Mouse (Mus musculus): Measurements from ENCODE around the gene Mgea5. TPM values are rescaled to one million over a fixed set of nuclear protein-coding genes. Genes with fewer than 3 reads are reported as not detected.
A peak's percentile ranks its signal among the peaks of the same experiment; 100 is the strongest.

The Mgea5 gene
- polyA plus RNA-seq, 1 experiment from 2014 or later = 36.4 TPM

GRCm38 (mm10) chr19:45771501-45771900, 12.1 kb downstream of the Mgea5 start:
- Histone ChIP-seq H3K27ac (no peak overlapping the region), H3K4me1 (replicated peaks) (no peaks in the 10 kb centered on the region), H3K36me3 (peaks cover 53% of the 10 kb centered on the region), H3K9ac (no peak overlapping the region), H3K4me3 (replicated peaks) (no peak overlapping the region), H3K4me2 (replicated peaks) (no peak overlapping the region), H3K27me3 (replicated peaks) (no peaks in the 10 kb centered on the region), H3K9me3 (no peaks in the 10 kb centered on the region)
- no peak for ATAC-seq
- WGBS = 92% methylated on average over 5 of the region's 5 CpGs

DNA sequence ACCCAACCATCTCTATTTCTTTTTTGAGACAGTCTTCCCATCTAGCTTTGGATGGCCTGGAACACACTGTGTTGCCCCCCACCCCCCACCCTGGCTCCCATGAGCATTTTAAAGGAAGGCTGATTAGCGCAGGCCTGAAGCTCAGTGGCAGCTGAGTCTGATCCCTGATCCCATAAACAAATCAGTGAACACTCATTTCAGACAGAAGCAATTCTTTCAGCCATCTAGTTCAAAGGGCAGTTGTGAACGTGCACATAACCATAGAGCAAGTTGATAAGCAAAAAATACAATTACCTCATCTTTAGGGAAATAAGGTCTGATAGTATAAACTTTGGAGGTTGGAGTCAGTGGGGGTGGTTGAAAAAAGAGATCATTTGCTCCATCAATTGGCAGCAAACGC, 22.8 kb downstream of the Mgea5 start:
- no peak overlapping the region for H3K4me3 ChIP-seq (replicated peaks)
- H3K9me3 ChIP-seq = no peaks in the 10 kb centered on the region
- H3K4me1 ChIP-seq (replicated peaks) = no peaks in the 10 kb centered on the region
- WGBS = 75% methylated on average over 3 of the region's 3 CpGs
- H3K36me3 ChIP-seq = peaks cover 38% of the 10 kb centered on the region
- no peak overlapping the region for H3K9ac ChIP-seq
- no peak overlapping the region for H3K27ac ChIP-seq
- ATAC-seq = 0 out of 2 replicates have a peak, but pooled peaks have one; percentile 34
- no peak overlapping the region for H3K4me2 ChIP-seq (replicated peaks)
- H3K27me3 ChIP-seq (replicated peaks) = no peaks in the 10 kb centered on the region

DNA sequence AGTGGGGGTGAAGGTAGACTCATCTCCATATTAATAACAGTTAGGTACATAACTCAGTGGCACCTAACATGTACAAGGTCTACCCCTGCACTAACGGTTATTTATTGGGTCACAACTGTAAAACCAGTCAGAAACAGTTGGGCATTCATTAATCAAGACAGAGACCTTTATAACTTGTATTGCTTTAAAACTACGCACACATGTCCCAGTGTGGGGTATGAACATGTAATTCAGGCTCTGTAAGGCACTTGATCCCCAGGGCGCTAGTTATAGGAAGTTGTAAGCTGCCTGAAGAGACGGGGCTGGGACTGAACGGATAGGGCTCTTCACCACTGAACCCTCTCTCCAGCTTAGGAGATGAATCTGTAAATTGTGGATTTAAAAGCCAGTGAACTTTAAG, 25.0 kb downstream of the Mgea5 start:
- H3K36me3 ChIP-seq = peaks cover 43% of the 10 kb centered on the region
- no peak for ATAC-seq
- no peaks in the 10 kb centered on the region for H3K4me1 ChIP-seq (replicated peaks)
- H3K27ac ChIP-seq = no peak overlapping the region
- H3K9me3 ChIP-seq = no peaks in the 10 kb centered on the region
- no peaks in the 10 kb centered on the region for H3K27me3 ChIP-seq (replicated peaks)
- WGBS = 89% methylated on average over 5 of the region's 5 CpGs
- no peak overlapping the region for H3K4me3 ChIP-seq (replicated peaks)
- H3K4me2 ChIP-seq (replicated peaks) = no peak overlapping the region
- no peak overlapping the region for H3K9ac ChIP-seq

GRCm38 (mm10) chr19:45753551-45753950, 30.1 kb downstream of the Mgea5 start:
- no peak for ATAC-seq
- WGBS = 83% methylated on average over 3 of the region's 3 CpGs
- peaks cover 37% of the 10 kb centered on the region for H3K36me3 ChIP-seq
- H3K4me1 ChIP-seq (replicated peaks) = peaks cover 1% of the 10 kb centered on the region; the same call in 1 of the 2 replicates
- no peak overlapping the region for H3K4me2 ChIP-seq (replicated peaks)
- no peak overlapping the region for H3K9ac ChIP-seq
- no peak overlapping the region for H3K27ac ChIP-seq
- H3K27me3 ChIP-seq (replicated peaks) = no peaks in the 10 kb centered on the region
- no peaks in the 10 kb centered on the region for H3K9me3 ChIP-seq
- no peak overlapping the region for H3K4me3 ChIP-seq (replicated peaks)

DNA sequence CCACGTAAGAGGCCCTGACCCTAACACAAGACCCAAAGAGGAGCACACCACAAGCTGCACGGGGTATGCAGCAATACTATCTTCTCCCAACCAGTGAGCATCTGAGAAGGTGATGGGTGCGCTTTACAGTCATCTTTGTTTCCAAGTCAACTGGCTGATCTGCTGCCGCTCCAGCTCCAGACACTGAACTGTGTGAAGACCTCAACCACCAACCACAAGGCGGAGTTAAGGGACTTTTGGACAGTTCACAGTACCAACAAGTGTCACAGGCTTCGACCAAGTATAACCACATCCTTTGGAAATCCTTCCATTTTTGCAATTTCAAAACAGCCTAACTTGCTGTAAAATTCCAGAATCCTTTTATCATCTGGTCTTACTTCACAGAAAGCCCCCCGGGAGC, 31.8 kb downstream of the Mgea5 start:
- Histone ChIP-seq H3K4me2 (replicated peaks) (no peak overlapping the region), H3K9ac (no peak overlapping the region), H3K9me3 (no peaks in the 10 kb centered on the region), H3K4me1 (replicated peaks) (peaks cover 8% of the 10 kb centered on the region), H3K4me3 (replicated peaks) (no peak overlapping the region), H3K27ac (no peak overlapping the region), H3K36me3 (peaks cover 28% of the 10 kb centered on the region), H3K27me3 (replicated peaks) (no peaks in the 10 kb centered on the region)
- WGBS = 88% methylated on average over 7 of the region's 7 CpGs
- ATAC-seq = no peak

DNA sequence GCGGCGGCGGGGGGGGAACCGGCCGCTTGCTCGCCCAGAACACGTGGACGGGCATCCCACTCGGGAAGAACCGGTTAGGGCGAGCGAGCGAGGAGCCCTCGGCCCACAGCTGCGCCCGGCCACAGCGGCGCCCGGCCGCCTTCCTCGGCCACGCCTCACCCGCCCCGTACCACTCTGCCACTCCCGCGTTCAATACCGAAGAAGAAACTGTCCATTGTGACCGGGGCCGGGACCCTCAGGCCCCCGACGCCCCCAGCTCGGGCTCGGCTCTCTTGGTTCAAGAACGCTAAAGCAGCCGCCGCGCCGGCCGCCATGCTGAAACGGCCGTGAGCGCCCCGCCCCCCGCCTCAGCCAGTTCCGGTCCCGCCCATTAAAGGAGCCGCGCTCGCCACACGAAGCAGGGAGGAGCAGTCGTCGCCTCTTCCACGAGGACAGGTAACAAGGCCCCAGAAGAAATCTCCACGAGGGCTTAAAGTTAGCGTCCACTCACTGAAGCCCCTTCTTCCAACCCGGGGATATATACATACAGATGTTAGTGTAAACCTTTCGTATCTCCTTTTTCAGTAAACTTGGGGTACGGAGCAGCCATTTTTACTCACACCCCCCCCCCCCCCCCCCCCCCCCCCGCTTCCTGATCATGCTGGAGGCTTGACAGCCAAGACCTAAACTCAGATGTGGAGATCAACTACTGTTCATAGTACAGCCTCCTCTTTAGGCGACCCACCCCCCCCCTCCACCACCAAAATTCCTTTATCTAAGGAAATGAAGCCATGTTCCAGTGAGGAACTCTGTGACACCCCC, 34.2 kb downstream of the Mgea5 start, which contains the start of gene Npm3:
Gene Npm3 (minus strand): TSS at position 349 of the 801 bp plus-strand sequence.
- Histone ChIP-seq H3K27ac (0 out of 2 replicates have a peak within 1 kb of the TSS, but pooled peaks have one; percentile 36), H3K4me3 (replicated peaks) (peak within 1 kb of the TSS; percentile 92), H3K9me3 (no peaks in the 10 kb centered on the region), H3K9ac (peak within 1 kb of the TSS; percentile 86), H3K36me3 (peaks cover 17% of the 10 kb centered on the region), H3K27me3 (replicated peaks) (peaks cover 24% of the 10 kb centered on the region), H3K4me2 (replicated peaks) (peak within 1 kb of the TSS; percentile 86), H3K4me1 (replicated peaks) (peaks cover 21% of the 10 kb centered on the region)
- ATAC-seq = peak; percentile 81
- WGBS = under 1% methylated on average over 60 of the region's 60 CpGs

DNA sequence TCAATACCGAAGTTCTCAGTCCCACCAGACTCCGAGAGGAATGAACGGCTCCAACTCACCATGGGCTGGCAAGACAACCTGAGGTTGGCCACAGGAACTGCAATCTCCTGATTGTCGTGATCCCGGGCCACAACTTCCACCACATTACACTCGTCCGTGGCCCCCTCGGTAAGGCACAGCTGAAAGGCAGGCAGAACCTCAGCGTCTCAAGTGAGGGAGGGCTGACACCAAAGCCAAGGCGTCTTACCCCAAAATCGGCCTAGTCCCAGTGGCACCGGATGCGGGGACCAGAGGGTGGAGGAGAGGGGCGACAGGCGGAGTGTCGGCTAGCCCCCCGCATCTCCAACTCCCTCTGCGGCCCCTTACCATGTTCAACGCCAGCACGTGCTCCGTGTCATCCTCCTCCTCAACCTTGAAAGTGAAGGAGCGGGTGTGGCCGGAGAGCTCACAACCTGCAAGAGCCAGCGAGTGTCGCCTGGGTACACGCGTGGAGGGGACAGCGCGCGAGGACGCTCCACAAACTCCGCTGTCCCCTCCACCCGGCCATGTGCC, 34.9 kb downstream of the Mgea5 start:
- no peak overlapping the region for H3K27ac ChIP-seq
- peak overlapping the region; percentile 86 for H3K4me2 ChIP-seq (replicated peaks)
- peak overlapping the region; percentile 92 for H3K4me3 ChIP-seq (replicated peaks)
- peaks cover 30% of the 10 kb centered on the region for H3K27me3 ChIP-seq (replicated peaks)
- H3K9ac ChIP-seq = peak overlapping the region; percentile 86
- peaks cover 21% of the 10 kb centered on the region for H3K4me1 ChIP-seq (replicated peaks)
- 2% methylated on average over 33 of the region's 33 CpGs for WGBS
- ATAC-seq = peak; percentile 13
- no peaks in the 10 kb centered on the region for H3K9me3 ChIP-seq
- peaks cover 10% of the 10 kb centered on the region for H3K36me3 ChIP-seq

DNA sequence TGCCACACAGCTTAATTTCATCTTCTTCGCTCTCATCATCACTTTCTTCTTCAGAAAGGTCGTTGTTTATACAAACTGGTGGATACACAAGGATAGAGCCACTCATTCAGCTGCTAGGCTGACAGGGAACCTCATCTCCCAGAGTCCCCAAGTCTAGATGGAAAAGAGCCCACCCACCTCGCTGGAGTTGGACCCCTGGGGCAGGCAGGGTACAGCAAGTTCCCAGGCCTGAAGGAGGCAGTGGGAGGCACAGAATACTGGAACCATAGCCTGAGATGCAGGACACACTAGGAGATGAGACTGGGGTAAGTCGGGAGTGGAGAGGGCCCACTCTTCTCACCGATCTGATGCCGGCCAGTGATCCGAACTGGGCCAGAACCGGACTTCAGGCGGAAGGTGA, 35.4 kb downstream of the Mgea5 start:
- peak overlapping the region; percentile 86 for H3K4me2 ChIP-seq (replicated peaks)
- 41% methylated on average over 9 of the region's 9 CpGs for WGBS
- peak overlapping the region; percentile 92 for H3K4me3 ChIP-seq (replicated peaks)
- peaks cover 35% of the 10 kb centered on the region for H3K27me3 ChIP-seq (replicated peaks)
- no peak for ATAC-seq
- peaks cover 8% of the 10 kb centered on the region; the same call in 1 of the 2 replicates for H3K36me3 ChIP-seq
- H3K9me3 ChIP-seq = no peaks in the 10 kb centered on the region
- H3K27ac ChIP-seq = no peak overlapping the region
- H3K9ac ChIP-seq = peak overlapping the region; percentile 86
- peaks cover 21% of the 10 kb centered on the region for H3K4me1 ChIP-seq (replicated peaks)

DNA sequence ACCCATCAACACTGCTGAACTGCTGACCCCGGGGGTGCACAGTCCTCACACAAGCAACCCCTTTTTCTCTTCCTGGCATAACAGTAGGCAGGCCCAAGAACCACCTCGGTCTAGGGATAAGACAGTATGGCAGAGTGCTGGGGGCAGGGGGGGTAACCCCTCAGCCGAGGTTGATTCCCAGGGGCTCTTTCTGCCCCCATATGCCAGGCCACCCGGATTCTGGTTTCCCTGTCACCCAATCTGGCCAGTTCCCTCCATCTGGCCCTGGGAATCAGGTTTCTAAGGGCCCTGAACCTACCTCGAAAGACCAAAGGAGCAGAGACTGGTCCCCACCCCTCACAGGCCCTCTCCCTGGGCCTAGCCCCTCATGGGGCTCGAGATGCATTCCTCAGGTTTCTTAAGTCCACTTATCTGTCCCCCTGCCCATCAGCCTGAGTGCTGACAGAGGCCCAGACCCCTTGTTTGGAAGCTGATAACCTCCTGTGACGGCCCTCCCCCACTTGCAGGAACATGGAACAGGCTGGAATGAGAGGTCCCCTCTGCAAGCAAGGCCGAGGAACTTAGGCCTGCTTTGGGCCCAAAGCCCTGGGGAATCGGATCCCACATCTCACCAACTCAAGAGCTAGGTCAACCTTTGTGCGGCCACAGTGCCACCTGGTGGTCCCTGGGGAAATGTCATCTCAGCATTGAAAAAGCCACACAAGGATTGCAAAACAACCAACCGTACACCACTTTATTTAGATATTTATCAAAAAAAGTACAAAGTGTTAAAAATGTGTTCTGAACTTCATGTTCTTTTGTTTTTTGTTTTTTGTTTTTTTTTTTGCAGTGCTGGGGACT, 36.4 kb downstream of the Mgea5 start:
- Histone ChIP-seq H3K36me3 (peaks cover 4% of the 10 kb centered on the region; the same call in 1 of the 2 replicates), H3K27ac (no peak overlapping the region), H3K4me1 (replicated peaks) (peaks cover 29% of the 10 kb centered on the region), H3K4me3 (replicated peaks) (no peak overlapping the region), H3K4me2 (replicated peaks) (no peak overlapping the region), H3K27me3 (replicated peaks) (peaks cover 45% of the 10 kb centered on the region), H3K9me3 (no peaks in the 10 kb centered on the region), H3K9ac (no peak overlapping the region)
- 28% methylated on average over 11 of the region's 11 CpGs for WGBS
- ATAC-seq = no peak

DNA sequence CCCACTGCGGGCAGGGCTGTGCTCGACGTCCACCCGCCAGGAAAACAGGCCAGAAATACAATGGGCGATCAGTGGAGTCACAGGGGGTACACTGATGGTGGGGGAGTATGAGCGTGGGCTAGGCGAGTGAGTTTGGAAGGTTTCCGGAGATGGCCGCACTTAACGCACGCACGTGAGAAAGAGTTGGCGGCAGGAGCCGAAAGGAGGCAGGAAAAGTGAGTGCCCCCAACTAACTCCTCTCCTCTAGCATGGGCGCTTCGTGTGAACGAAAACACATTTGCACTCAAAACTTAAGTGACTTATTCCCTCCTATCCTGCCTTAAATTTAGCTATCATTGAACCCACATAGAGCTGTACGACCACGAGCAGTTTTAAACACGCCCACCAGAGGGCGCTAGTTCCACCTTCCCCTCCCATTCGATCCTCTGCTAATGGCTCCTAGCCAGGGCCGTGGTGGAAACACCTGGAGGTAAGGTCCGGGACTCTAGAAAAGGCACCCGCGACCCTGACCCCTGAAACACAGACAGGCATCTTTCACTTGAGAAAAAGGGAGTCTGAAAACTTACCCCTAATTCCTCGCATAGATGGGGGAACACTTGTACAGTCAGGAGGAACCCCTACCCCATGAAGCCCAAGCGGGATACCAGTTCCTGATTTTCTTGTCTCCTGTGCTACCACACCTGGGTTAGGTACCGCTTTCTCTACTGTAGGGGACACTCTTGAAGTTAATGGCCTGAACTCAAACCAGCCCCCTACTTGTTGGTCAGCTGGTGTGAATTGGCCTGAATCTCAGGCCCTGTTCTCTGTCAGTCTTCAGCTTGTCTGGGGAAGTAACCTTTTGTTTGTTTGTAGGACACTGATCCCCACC, 37.2 kb downstream of the Mgea5 start:
- Histone ChIP-seq H3K4me1 (replicated peaks) (peaks cover 36% of the 10 kb centered on the region), H3K9ac (no peak overlapping the region), H3K4me3 (replicated peaks) (peak overlapping the region; percentile 9; the same call in 1 of the 2 replicates), H3K4me2 (replicated peaks) (peak overlapping the region; percentile 39; the same call in 1 of the 2 replicates), H3K36me3 (no peaks in the 10 kb centered on the region), H3K27me3 (replicated peaks) (peaks cover 54% of the 10 kb centered on the region), H3K9me3 (no peaks in the 10 kb centered on the region), H3K27ac (no peak overlapping the region)
- 11% methylated on average over 29 of the region's 29 CpGs for WGBS
- ATAC-seq = peak; percentile 44; the same call in 1 of the 2 replicates

DNA sequence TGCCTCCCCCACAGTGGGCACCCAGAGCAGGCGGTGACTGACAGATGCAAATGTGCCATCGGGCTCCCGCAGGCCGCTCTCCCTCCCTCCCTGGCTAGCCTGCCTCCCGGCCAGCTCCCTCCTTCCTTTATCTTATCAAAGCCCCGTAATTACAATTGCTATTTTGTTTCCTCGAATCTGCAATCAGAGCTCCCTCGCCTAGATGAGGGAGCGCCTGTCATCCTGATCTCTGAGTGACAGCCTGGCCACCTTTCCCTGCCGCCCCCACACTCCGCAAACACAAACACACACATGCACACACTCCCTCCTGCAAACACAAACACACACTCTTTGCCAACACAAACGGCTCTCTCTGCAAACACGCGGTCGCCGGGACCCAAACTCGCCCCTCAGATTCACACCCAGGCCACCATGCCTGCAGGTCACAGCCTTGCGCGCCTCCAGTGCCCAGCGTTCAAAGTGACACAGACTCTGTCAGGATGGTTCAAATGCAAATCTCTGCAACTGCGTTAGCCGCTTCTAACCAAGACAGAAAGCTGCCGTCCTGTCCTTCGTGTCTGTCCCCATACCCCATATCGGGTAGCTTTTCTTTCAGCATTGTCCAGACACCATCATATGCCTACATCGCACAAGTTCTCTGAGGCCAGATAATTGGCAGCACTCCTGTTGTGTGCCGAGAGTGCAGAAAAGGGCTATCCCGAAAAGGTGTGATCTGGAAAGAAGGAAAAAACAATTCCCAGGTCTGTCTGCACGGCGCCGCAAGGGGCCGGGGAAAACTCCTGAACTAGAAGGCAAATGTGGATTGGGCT, 38.1 kb downstream of the Mgea5 start:
- Histone ChIP-seq H3K27ac (no peak overlapping the region), H3K9me3 (no peaks in the 10 kb centered on the region), H3K36me3 (no peaks in the 10 kb centered on the region), H3K4me1 (replicated peaks) (peaks cover 36% of the 10 kb centered on the region), H3K27me3 (replicated peaks) (peaks cover 61% of the 10 kb centered on the region), H3K4me3 (replicated peaks) (peak overlapping the region; percentile 9; the same call in 1 of the 2 replicates), H3K4me2 (replicated peaks) (peak overlapping the region; percentile 39), H3K9ac (no peak overlapping the region)
- WGBS = 6% methylated on average over 32 of the region's 32 CpGs
- ATAC-seq = no peak
